Mouse (Mus musculus): ENCODE measurements around the gene Pigl.
"Not testable (repeated sequence)": the region's sequence is repeated elsewhere in the genome, so short reads cannot be mapped to it uniquely, and the experiment has no call there.

Gene Pigl

DNA sequence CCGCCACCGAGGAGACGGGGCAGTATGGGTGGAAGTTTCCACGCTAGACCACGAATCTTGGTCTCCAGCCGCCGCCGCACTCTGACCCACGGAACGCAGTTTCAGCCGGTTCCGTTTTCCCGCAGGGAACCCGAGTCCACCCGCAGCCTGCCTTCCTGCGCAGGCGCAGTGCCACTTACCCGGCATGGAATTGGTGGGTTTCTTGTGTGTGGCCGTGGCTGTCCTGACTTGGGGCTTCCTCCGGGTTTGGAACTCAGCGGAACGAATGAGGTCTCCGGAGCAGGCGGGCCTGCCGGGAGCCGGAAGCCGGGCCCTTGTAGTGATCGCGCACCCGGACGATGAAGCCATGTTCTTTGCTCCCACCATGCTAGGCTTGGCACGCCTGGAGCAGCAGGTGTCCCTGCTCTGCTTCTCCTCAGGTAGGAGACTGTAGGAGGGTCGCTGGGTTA is at the start of gene Pigl, which contains the start of gene Ncor1:
Gene Pigl, plus strand, starts transcription at position 185 of the 449 bp plus-strand sequence.
Gene Ncor1, minus strand, starts transcription at position 266 of the 449 bp plus-strand sequence.
- DNase-seq, result peak; percentile 72 to 78

GRCm38 (mm10) chr11:62408848-62409247 is 49.4 kb upstream of the Pigl start:
- DNase-seq, result no peak

- DNase-seq, result no peak
Measured at GRCm38 (mm10) chr11:62409611-62410010, 48.6 kb upstream of the Pigl start.

GRCm38 (mm10) chr11:62415026-62415425 is 43.2 kb upstream of the Pigl start:
- no peak for DNase-seq

DNA sequence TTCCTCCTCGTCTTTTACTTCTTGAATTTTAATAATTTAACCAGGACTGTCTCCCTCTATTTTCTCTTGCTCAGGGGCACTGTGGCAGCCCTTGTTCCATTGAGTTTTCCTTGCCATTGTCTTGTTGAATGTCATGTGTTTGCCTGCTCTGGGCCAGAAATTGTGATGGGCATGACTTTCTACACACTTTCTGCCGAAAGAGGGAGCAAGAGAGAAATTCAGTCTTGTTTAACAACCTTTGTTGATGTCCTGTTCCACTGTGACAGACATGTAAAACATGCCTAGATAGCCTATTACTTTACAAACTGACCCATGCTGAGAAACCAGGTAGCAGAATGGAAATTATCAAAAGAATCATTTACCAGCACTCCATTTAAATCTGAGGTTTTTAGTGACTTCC is 33.7 kb upstream of the Pigl start:
- DNase-seq, result no peak

DNA sequence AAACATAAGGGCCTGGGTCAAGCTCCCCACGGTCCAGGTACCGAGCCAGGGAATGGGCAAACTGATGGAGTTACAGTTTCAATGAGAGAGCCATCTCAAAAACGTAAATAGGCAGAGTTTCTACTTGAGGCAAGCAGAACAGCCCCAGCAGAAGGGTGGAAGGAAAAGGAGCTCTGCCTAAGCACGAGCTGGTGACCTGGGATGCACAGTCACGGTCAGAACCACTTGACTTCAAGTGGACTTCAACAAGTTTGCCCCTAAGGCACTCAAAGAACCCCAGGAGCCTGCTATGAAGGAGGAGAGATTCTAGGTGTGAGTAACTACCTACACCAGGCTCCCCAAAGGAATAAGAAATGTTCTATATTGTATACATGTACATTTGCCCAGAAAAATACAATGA is 32.0 kb upstream of the Pigl start:
- no peak for DNase-seq

DNA sequence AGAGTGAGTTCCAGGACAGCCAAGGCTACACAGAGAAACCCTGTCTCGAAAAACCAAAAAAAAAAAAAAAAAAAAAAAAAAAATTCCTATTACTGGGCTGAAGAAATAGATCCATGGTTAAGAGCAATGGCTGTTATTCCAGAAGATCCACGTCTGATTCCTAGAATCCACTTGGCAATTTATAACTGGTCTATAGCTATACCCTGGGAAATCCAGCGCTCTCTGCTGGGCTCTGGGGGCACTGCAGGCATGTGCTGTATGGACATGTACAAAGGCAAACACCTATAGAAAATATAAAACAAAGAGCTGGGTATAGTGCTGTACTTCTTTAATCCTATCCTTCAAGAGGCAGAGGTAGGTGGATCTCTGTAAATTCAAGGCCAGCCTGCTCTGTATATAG is 31.2 kb upstream of the Pigl start:
- peak; percentile 67 to 73 for DNase-seq

DNA sequence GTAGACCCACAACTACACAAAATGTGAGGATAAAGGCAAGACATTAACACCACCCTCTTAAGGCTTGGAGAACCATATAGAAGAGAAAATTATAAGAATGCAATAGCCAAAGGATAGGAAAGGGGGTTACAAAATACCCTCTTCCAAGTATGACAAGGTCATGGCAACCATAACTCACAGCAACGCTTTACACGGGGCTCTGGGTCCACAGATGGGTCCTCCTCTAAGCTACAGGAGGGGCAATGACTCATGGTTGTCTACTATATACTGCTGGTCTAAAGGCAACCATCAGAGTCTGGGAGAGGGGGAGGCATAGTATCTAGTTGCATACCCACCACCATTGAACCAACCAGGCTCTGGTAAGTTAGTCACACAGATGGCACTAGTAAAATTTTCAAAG is 26.0 kb upstream of the Pigl start:
- no peak for DNase-seq

GRCm38 (mm10) chr11:62440670-62441315 is 17.5 kb upstream of the Pigl start:
- no peak for DNase-seq

GRCm38 (mm10) chr11:62445799-62446198 is 12.5 kb upstream of the Pigl start:
- DNase-seq, result no peak

- no peak for DNase-seq
Measured at GRCm38 (mm10) chr11:62448971-62449370, 9.3 kb upstream of the Pigl start.

GRCm38 (mm10) chr11:62455193-62455592 is 3.1 kb upstream of the Pigl start:
- no peak for DNase-seq

DNA sequence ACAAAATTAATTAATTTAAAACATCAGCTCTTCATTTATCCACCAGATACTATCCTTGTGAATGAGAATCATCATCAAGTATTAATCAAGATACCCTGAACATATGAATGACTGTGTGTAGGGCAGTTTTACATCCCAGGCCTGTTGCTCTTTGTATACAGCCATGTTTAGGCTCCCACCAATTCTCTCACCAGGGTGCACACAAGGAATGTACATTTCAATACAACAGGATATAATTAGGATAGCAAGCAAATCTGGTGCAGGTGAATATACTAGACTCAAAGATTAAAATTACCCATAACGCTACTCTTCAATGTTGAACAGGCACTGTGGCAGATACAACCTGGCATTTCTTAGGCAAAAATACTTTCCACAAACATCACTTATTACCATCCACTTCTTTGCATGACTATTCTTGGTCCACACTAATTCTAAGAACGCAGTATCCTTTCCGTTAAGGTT is 2.2 kb upstream of the Pigl start:
- no peak for DNase-seq

DNA sequence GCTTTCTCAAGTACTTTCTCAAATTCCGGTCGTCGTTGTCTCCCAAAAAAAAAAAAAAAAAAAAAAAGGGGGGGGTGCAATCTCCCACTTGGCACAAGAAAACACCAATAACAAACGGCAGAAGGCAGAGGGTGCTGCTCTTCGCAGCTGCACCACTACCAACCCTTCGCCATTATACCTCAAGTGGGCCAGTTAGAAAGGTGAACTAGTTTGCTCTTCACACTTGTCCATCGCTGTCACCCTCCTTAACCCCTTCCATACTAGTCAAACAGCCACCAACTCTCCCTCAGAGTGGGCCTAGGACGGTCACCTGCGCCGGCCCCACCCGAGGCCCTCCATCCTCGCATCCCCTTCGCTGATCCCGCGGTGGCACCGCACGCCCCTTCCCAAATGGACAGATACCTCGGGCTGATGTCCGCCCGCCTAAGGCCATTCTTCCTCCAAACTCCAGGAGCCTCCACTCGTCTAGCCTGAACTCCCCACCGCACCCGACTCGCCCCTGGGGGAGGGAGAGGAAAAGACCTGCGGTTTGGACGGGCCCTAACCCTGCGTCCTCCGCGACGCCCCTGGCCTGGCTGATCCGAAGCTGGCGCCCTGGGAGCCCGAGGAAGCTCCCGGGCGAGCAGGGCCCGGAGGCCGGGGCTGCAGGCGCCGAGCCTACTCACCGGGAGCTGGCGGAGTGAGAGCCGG is 1.6 kb upstream of the Pigl start:
- DNase-seq, result no peak

GRCm38 (mm10) chr11:62457241-62457890 is 894 bp upstream of the Pigl start:
- DNase-seq, result peak; percentile 90

DNA sequence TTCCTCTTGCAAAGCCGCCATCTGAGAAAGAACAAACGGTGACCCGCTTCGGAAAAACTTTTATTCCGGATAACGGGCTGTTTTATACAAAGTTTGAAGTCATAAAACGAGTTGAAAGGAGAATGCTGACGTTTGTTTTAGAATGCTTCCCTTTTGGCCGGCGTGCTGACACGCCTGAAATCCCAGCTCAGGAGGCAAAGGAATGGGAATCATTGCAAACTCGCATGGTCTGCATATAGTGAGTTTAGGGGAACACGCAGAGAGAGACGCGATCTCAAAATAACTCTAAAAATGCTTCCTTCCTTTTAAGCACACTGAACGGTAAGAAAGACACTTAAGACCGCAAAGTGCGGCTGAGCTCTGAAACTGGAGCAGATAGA is 379 bp upstream of the Pigl start:
- no peak for DNase-seq

DNA sequence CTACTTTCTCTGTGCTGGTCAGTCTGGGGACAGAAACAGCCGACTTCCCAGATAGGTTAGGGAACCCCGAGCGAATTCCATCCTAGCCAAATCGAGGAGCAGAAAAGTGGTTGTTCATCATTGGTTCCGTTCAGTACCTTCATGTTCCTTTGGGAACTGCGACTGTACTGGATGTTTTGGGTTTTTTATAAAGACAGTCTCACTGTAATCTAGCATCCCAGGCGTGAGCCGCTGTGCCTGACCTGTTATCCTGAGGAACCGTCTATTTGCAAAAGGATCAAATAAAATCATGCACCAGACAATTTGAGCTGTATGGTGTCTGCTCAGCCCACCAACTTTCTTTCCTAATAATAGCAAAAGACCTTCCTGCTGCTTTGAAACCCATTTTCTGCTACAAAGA is 520 bp downstream of the Pigl start:
- DNase-seq, result no peak

DNA sequence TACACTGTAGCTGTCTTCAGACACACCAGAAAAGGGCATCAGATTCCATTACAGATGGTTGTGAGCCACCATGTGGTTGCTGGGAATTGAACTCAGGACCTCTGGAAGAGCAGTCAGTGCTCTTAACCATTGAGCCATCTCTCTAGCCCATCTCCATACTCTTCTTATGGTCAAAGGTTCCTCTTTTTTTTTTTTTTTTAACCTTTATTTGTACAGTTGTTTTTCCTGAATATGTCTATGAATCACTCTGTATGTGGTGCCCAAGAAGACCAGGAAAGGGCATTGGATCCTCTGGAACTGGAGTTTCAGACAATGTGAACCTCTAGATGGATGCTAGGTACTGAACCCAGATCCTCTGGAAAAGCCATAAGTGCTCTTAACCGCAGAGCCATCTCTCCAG is 4.3 kb downstream of the Pigl start:
- not testable (repeated sequence) for DNase-seq

DNA sequence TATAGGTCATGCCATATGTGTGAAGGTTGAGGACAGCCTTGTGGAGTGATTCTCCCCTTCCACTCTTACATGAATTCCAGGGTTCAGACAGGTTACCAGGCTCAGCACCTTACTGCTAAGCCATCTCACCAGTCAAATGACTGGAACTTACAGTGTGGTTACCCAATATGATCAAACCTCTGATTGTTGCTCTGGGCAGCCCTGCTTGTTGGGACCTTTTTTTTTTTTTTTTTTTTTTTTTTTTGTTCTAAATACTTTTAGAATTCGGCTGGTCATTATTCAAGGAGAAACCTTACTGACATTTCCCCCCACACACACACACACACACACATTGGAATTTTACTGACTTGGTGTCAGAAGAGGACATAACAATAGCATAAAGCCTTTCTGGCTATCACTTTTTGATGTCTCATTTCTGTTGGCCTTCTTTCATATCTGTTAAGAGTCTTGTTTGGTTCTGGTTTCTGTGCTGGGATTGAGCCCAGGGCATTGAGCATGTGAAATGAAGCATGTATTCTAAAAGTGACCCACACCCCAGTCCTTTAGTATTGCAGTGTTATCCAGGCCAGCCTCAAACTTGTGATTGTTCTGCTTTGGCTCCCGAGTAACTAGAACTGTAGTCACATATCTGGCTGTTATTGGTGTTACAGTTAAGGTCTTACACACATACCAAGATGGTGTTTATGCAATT is 5.1 kb downstream of the Pigl start:
- DNase-seq, result no peak

GRCm38 (mm10) chr11:62464696-62465095 is 6.4 kb downstream of the Pigl start:
- DNase-seq, result no peak

DNA sequence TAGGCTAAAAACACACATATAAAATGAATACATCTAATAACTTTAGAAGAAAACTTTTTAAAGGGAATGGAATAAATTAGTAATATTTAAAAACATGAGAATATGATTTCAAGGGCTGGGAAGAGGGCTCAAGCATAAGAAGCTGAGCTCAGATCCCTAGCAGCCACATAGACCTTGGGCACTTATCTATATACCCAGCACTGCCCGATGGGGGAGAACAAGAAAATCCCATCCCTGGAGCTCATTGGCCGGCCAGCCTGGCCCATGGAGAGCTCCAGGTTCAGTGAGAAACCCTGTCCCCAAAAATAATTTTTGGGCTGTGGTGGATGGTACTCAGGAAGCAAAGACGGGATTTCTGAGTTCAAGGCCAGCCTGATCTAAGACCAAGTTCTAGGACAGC is 7.6 kb downstream of the Pigl start:
- DNase-seq, result no peak

- DNase-seq, result peak; percentile 1 to 2
Measured at GRCm38 (mm10) chr11:62466546-62466945, 8.3 kb downstream of the Pigl start.

- not testable (repeated sequence) for DNase-seq
Measured at GRCm38 (mm10) chr11:62467289-62467688, 9.0 kb downstream of the Pigl start.
